Mouse (Mus musculus) R1 (cell line): Measurements from ENCODE around the gene Mrpl46.

ENCODE experiments used
- DNase-seq: peaks from one replicate; pipeline ENCODE4 v3.0.0-alpha.2; 2018; ENCODE audit warnings: low read depth, low spot score

Mrpl46 gene

DNA sequence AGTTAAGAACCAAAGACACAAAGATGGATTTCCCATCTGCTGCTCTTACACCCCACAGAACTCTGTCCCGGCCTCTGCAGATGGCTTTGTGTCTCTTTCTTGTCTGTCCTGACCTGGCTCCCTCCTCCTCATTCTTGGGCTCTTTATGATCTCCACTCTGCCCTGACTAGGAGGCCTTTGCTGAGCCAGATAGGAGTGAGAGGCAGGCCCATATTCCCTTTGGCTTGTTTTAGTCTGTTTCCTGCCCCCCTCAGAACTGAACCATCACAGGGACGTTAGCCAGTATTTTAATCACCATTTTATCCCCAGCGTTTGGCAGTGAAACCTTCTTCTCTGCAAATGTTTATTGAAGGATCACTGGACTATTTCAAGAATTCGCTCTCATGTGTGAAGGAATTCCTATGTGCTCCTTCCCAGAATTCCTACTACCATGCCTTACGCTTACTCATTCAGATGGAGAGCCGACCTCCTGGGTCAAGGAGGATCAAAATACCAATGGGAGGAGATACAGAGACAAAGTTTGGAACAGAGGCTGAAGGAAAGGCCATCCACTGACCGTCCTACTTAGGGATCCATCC is 14.2 kb downstream of the Mrpl46 start:
- no peak for DNase-seq

DNA sequence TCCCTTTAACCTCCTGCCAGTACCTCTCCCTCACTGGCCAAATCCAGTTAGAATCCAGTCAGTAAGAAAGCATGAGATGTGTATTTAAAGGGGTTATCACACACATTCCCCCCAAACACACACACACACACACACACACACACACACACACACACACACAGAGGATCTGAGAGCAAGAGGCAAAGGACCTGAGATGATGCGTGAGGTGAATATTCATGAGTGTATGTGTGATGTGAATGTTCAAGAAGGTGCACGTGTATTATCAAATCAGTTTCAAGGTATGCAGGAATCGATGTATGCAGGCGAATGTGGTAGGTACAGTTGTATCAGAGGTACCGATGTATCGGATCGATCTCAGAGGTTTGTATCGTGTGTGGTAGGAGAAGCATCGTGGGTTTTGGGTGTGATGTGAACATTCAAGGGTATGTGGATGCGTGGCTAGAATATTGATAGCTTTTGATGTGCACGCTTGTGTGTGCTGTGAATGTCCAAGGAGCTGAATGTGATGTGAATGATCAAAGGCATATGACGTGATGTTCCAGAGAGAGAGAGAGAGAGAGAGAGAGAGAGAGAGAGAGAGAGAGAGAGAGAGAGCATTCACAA is 15.3 kb downstream of the Mrpl46 start:
- no peak for DNase-seq

DNA sequence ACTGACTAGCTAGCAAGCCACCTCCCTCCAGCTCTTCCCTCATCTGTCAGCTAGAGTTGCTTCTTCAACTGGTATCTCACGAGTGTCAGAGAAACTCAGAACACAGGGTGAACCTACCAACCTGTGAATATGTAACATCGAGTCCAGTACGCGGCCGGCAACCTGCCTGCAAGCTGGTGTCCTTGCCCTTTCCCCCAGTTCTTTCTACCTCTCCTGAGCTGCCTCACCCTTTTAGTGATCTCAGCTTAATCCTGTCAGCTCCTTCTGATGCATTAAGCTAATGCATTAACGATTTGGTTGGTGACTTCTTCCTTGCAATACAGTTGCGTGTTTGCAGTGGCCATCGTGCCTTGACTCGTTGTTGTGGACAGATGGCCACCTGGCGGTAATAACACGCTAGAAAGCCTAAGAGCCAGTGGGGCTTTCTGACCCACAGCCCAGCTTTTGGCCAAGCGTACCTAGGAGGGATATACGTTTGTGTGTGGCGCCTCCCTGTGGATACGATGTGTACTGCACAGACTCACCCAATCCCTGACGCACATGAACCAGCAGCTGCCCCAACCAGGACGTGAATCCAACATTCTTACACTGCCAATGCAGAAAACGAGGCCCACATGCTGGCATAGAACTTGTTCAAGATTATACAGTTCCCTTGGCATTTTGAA is 17.2 kb downstream of the Mrpl46 start:
- peak; percentile 76 for DNase-seq

DNA sequence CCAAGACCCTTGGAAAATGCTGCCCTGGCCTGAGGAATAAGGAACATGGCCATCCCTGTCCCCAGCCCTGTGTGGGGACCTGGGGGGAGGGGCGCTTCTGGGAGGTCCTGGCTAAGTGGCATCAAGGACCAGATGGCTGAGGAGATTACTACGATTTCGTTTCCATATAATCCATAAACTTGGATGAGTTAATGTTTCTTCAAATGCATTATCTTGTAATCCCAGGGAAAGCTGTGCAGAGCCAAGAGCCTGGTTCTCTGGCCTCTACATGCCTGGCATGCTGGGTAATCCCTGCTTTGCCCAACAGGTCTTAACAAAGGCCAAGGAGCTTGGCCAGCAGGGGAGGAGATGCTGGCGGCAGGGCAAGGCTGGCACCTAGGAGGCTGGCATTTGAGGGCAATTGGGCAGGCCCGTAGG is 18.1 kb downstream of the Mrpl46 start:
- no peak for DNase-seq

GRCm38 (mm10) chr7:78763801-78764200 is 19.5 kb downstream of the Mrpl46 start:
- DNase-seq, result no peak

DNA sequence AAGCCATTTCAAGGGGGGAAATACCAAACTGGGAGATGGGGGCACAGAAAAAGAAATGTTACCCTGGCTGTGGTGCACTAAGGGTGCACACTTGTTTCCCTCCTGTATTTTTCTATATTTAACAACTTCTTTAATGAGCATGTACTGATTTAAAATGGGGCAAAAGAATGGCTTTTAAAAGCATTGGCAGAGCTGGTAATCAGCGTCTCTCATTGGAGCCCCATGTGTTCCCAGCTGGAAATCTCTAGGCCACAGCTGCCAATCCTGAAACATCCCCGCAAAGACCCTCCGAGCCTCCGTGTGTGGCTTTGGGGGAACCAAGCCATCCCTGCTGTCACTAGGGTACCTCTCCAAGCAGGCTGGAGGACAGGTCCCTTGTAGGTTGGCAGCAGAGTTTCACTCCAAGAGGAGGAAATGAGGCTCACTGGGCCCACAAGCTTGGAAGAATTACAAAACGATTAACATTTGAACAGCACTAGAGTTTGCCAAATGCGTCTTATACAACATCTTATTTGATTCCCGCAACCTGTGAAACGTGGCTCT is 28.8 kb downstream of the Mrpl46 start:
- no peak for DNase-seq

DNA sequence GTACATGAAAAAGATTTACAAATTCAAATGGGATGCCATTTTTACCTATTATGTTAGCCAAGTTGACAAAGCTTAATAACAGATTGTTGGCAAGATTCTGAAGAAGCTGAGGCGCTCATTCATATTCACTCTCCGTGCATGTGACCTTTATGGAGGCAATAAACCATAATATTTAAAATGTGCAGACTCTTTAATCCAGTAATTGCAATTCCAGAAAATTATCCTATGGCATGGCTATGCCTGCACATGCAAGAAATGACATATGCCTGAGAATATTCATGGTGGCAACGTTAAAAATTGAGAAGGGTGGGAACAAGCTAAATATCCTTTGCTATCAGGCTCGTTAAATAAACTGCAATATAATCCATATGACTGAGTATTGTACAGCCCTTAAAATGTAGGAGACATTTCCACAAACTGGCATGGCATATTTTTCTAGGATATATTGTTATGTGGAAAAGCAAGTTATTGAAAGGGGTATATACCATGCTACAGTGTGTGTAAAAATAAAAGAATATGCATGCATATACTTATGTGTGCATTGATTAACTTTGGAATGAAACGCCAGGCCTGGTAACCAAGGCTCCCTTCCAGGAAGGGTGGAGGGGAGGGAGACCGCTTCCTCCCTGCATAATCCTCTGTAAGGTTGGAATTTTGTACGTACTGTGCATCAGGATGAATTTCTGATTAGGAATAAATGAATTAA is 29.4 kb downstream of the Mrpl46 start:
- DNase-seq, result no peak

DNA sequence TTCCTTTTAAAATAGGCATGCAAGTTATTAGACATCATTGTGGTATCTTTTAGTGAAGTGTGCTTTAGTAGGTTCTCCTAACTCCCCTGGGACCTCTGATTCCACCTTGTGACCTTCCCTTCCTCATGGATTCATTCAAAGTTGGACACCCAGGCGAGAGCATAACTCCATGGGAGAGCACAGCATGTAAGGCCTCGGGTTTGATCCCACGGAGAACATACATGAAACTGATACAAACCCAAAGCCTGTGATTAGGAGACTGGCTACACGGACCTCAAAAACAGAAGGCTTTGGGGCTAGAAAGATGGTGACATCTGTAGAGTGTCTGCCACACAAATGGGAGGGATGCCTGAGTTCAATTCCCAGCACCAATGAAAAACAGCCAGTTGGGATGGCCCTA is 30.4 kb downstream of the Mrpl46 start:
- no peak for DNase-seq

DNA sequence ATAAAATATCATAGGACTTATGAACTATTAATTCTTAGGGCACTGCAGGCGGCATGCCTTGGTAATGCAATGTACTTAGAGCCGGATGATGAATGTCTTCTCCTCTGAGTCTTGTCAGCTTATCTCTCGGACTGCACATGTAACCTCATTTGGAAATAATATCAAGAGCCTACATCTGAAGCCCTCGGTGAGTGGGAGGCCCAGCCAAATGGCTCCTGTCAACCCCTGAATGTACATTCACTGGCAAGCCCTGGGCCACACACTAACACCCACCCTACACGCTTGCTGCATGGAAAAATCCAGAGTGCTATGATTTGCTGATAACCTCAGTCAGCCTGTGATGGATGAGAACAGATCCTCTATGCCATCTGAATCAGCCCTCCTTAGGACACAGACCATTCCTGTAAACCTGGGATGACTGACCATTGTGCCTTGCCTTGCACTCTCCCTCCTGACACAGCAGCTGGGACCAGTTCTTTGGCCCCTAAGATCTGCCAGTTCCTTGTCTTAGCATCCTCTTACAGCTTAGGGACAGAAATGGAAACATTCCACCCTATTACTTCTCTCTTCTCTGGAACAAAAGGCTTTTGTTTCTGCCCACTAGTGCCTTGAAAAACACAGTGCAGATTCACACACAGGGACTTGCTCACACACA is 39.5 kb downstream of the Mrpl46 start:
- no peak for DNase-seq

DNA sequence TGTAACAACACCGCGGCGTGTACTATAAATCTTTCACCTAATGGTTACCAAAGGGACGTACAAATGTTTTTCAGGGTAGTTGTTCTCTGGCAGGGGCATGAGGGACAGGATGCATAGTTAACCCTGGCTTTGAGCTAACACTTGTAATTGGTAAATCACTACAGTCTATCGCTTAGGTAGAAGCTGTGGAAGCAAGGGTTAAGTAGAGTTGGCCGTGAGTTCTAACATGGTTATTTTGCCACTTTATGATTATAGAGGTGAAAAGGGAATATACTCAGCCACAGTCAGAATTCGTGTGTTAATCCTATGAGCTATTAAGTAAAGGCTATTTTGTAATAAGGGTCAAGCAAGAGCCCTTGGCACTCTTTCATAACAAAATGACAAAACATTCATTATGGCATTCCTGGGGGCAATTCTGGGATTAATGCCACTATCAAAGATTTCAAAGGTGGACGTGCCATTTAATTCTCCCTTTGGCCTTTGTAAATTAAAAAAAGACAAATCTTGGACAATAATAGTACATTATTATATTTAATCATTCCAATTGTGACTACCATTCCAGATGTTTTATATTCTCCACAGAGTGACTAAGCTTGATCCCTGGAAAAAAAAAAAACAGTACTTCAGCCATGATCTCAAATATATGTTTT is 43.9 kb downstream of the Mrpl46 start:
- DNase-seq, result no peak

GRCm38 (mm10) chr7:78737614-78738210 is 45.6 kb downstream of the Mrpl46 start, which contains the start of gene Ntrk3:
Gene Ntrk3 (minus strand): TSS chr7:78738012.
- no peak for DNase-seq

DNA sequence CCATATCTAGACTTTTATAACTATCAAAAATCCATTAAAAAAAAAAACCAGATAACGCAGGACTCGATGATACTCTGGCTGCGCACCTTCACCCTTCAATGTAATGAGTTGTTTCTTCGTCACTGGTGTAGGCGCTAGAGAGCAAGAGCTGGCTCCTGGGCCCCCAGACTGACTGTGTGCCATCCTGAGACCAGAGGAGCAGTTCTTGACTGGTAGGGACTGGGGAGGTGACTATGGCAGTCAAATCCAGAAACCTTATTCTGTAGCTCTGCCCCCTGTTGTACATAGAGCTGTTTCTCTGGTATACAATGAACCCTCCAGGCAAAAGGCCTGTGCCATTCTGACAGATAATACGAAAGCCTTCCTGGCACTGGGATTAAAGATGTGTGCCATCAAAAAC is 46.1 kb downstream of the Mrpl46 start:
- no peak for DNase-seq

DNA sequence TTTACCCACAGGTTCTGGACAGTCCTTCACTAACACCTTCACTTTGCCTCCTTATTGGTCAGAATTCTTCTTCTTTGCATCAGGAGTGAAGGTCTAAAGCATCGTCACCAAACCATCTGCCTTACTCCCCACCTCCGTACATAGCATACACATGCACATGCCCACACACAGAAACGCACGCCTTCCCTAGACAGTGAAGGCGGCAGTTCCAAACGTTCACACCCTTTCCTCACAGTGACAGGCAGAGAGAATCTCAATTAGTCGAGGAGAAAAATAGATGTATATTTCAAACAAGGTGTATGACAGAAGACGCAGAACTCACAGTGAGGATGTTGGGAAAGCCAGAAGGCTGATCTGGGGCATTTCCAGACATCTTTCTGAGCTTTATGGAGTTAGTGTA is 51.9 kb downstream of the Mrpl46 start:
- DNase-seq, result no peak
